Mouse (Mus musculus) kidney, adult 2 months (tissue): Measurements from ENCODE around the gene Gprc5c.

ENCODE experiments used
- CTCF ChIP-seq: fragments of 200-500 bp; conservative IDR thresholded peaks from 2 replicates; pipeline ENCODE4 v1.5.1; 2011; ENCODE audit warnings: low read depth, mild to moderate bottlenecking, control low read depth, low read length, moderate library complexity, mixed read lengths; ENCODE audit not compliant: insufficient read depth, insufficient read length
- POLR2A ChIP-seq: fragments of 200-500 bp; IDR thresholded peaks from one replicate; pipeline ENCODE4 v1.6.1; 2011; ENCODE audit warnings: low read depth, low read length, control low read depth

GRCm38 (mm10) chr11:114908086-114908485, 57.1 kb downstream of the Gprc5c start:
- TF ChIP-seq POLR2A (no peak), CTCF (no peak)
